Comparison of ENCODE assay signal across 8 mouse cellular contexts in genomic region chr13:44729424-44729971, GRCm38 (mm10). TPM values are rescaled to one million over a fixed set of nuclear protein-coding genes. Genes with fewer than 3 reads are reported as not detected.
DNase-seq lines count a peak whose midpoint lies in the region; ATAC-seq and TF ChIP-seq lines count a peak whose summit lies in the region.

Jarid2 (plus strand) TSS chr13:44729474.

- H3K27me3 ChIP-seq in hindbrain, postnatal 0 days (ENCODE audit: insufficient read depth, low read length) = no peaks in the 10 kb centered on the region

- H3K9me3 ChIP-seq in hindbrain, postnatal 0 days (ENCODE audit: low read length) = no peaks in the 10 kb centered on the region

- DNase-seq in cerebellum, adult 11 months = peak; percentile 47
- peak; percentile 66 to 71 for DNase-seq in cerebellum, postnatal 14 days
- peak; percentile 30 for DNase-seq in gastrocnemius, postnatal 14 days
- peak; percentile 28 for DNase-seq in hindbrain, postnatal 0 days (ENCODE audit: low spot score)
- peak in 1 of 2 experiments; percentile 7 for DNase-seq in left cerebral cortex, postnatal 14 days (ENCODE audit: low spot score in 2 of 2)
- DNase-seq in spleen, adult 12 weeks (ENCODE audit: low spot score) = peak; percentile 23

- H3K4me2 ChIP-seq in hindbrain, postnatal 0 days (ENCODE audit: low read depth, low read length) = peak within 1 kb of the TSS; percentile 76

- peak within 1 kb of the TSS; percentile 49 for H3K4me3 ChIP-seq in hindbrain, postnatal 0 days (ENCODE audit: low read length)

- no peak for TF ChIP-seq CTCF in hindbrain, postnatal 0 days (IDR thresholded peaks at IDR 0.05; ENCODE audit: low read depth)

- intact Hi-C loops in gastrocnemius, postnatal 14 days (cut with DNase I; ENCODE audit: low total_unique reads) = no loop called here
- intact Hi-C loops in left cerebral cortex, postnatal 14 days (cut with DNase I) = no loop called here

- peak within 1 kb of the TSS; percentile 79 for H3K9ac ChIP-seq in hindbrain, postnatal 0 days (replicated peaks; ENCODE audit: low read length)

- peak within 1 kb of the TSS; percentile 94 for H3K27ac ChIP-seq in hindbrain, postnatal 0 days

- peaks cover 6% of the 10 kb centered on the region; the same call in 1 of the 2 replicates for H3K4me1 ChIP-seq in hindbrain, postnatal 0 days (ENCODE audit: insufficient read depth, low read length)

- no peaks in the 10 kb centered on the region for H3K36me3 ChIP-seq in hindbrain, postnatal 0 days (ENCODE audit: insufficient read depth, low read length)

- WGBS in hindbrain, postnatal 0 days = 4% methylated on average over 30 of the region's 31 CpGs

- no peak for ATAC-seq in cerebellum, adult (ENCODE audit: insufficient number of reproducible peaks, low FRiP score, low TSS enrichment)
- no peak for ATAC-seq in hindbrain, postnatal 0 days
- no peak for ATAC-seq in megakaryocyte-erythroid progenitor cell, adult 5-6 weeks (replicated peaks; ENCODE audit: low FRiP score, low TSS enrichment, poor library complexity, severe bottlenecking)

RNA-seq across cellular contexts. Expression of gene Jarid2, which starts in this region (rescaled TPM):
- 10 to 100 TPM; 30.5 to 39.7 TPM for total RNA-seq in gastrocnemius, postnatal 14 days (2021)
- total RNA-seq in hindbrain, postnatal 0 days (2014; rRNA removed) = 20.3 and 21.6 TPM in 2 replicates
- polyA plus RNA-seq in hindbrain, postnatal 0 days (2015; fragmentation: Nextera tagmentation; extraction: Ambion mirVana) = 19.3 and 19.8 TPM in 2 replicates
- 10 to 100 TPM; 40.8 to 42.3 TPM for total RNA-seq in left cerebral cortex, postnatal 14 days (2021)
- total RNA-seq in megakaryocyte-erythroid progenitor cell, adult 5-6 weeks (2014; fragmentation: Nextera tagmentation) = 32.7 and 37.0 TPM in 2 replicates
- 28.1 and 31.7 TPM in 2 replicates for total RNA-seq in megakaryocyte-erythroid progenitor cell, adult 5-6 weeks (2017)
